Mouse (Mus musculus) heart, embryonic 15.5 days (tissue): ENCODE data around the gene Atg2a. TPM values are rescaled to one million over a fixed set of nuclear protein-coding genes. Genes with fewer than 3 reads are reported as not detected.

ENCODE experiments used
- ATAC-seq: fragments of 200-750 bp; cut with Nextera tagmentation; replicated peaks from 2 replicates; pipeline ENCODE4 v1.8.0; 2017; ENCODE audit warnings: low read depth, moderate TSS enrichment; ENCODE audit not compliant: insufficient number of reproducible peaks, insufficient read depth, low FRiP score
- H3K27ac ChIP-seq: fragments of 300-500 bp; sonication (generic); 2 replicates; pipeline ENCODE4 v1.5.1; 2015; ENCODE audit warnings: mild to moderate bottlenecking, inconsistent platforms
- H3K27me3 ChIP-seq: fragments of 300-500 bp; sonication (generic); 2 replicates; pipeline ENCODE4 v1.6.1; 2015; ENCODE audit warnings: inconsistent platforms
- H3K36me3 ChIP-seq: fragments of 300-500 bp; sonication (generic); 2 replicates; pipeline ENCODE4 v1.6.1; 2015; ENCODE audit warnings: mild to moderate bottlenecking, inconsistent platforms
- H3K4me1 ChIP-seq: fragments of 300-500 bp; sonication (generic); replicated peaks from 2 replicates; pipeline ENCODE4 v1.6.1; 2015; ENCODE audit warnings: inconsistent platforms
- H3K4me2 ChIP-seq: fragments of 300-500 bp; sonication (generic); 2 replicates; pipeline ENCODE4 v1.6.1; 2015; ENCODE audit warnings: inconsistent platforms, mild to moderate bottlenecking, moderate library complexity
- H3K4me3 ChIP-seq: fragments of 300-500 bp; sonication (generic); 2 replicates; pipeline ENCODE4 v1.5.1; 2015; ENCODE audit warnings: mild to moderate bottlenecking, inconsistent platforms
- H3K9ac ChIP-seq: fragments of 300-500 bp; sonication (generic); 2 replicates; pipeline ENCODE4 v1.6.1; 2015; ENCODE audit warnings: mild to moderate bottlenecking, inconsistent platforms
- H3K9me3 ChIP-seq: fragments of 300-500 bp; sonication (generic); replicated peaks from 2 replicates; pipeline ENCODE4 v1.6.1; 2016; ENCODE audit warnings: inconsistent platforms
- WGBS: fragments of 180-500 bp; shearing (Covaris S2); methylation state at CpG from one replicate; pipeline ENCODE4 v1.1.7; 2015; ENCODE audit warnings: mixed read lengths; 5-methylcytosine and 5-hydroxymethylcytosine counted together
- polyA plus RNA-seq: library from polyadenylated mRNA; unstranded; fragments of >200 nt; fragmentation: Nextera tagmentation; extraction: Ambion mirVana; gene quantifications from 2 replicates; pipeline ENCODE4 v1.2.1, GENCODE M21; 2015

Gene Atg2a
- polyA plus RNA-seq, 1 experiment from 2014 or later = 6.7 TPM

DNA sequence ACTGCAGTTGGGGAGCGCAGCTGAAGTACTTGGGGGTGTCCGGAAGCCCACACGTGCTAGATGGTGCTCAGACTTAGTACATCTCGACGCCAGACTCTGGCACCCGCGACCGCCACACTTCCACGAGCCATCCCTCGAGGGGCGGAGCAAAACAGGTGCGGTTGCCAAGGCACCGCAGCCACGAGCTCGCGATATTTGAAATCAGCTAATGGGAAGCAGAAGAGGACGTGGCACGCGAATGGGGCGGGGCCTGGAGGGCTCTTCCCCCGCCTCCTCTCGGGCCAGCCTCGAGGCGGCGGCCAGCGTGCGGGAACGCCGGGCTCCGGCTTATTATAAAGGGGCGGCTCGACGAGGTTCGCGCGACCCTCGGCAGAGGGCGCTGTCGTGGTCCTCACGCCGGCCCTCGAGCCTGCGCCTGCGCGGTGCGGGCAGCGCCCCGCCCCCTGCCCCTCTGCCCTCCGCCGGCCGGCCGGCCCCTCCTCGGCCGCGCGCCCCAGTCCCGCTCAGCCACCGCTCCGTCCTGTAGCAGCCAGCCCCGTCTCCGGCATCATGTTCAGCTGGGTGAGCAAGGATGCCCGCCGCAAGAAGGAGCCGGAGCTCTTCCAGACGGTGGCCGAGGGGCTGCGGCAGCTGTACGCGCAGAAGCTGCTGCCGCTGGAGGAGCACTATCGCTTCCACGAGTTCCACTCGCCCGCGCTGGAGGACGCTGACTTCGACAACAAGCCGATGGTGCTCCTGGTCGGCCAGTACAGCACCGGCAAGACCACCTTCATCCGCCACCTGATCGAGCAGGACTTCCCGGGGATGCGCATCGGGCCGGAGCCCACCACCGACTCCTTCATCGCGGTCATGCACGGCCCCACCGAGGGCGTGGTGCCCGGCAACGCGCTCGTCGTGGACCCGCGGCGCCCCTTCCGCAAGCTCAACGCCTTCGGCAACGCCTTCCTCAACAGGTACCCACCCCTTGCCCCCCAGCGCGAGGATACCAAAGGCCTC, 35.3 kb downstream of the Atg2a start, which contains the start of gene Ehd1:
Gene Ehd1 (plus strand): TSS at position 300 of the 996 bp plus-strand sequence.
- Histone ChIP-seq H3K9me3 (no peaks in the 10 kb centered on the region), H3K27ac (peak within 1 kb of the TSS; percentile 79), H3K27me3 (no peaks in the 10 kb centered on the region), H3K4me1 (peaks cover 60% of the 10 kb centered on the region), H3K36me3 (peaks cover 14% of the 10 kb centered on the region), H3K4me3 (peak within 1 kb of the TSS; percentile 75), H3K4me2 (peak within 1 kb of the TSS; percentile 98), H3K9ac (peak within 1 kb of the TSS; percentile 83)
- WGBS = under 1% methylated on average over 101 of the region's 106 CpGs
- peak; percentile 92 for ATAC-seq

- Histone ChIP-seq H3K9ac (peak overlapping the region; percentile 83), H3K27ac (peak overlapping the region; percentile 79), H3K27me3 (no peaks in the 10 kb centered on the region), H3K4me3 (peak overlapping the region; percentile 75), H3K9me3 (no peaks in the 10 kb centered on the region), H3K4me2 (peak overlapping the region; percentile 98), H3K36me3 (peaks cover 25% of the 10 kb centered on the region), H3K4me1 (peaks cover 55% of the 10 kb centered on the region)
- peak; percentile 23 for ATAC-seq
- 5% methylated on average over 10 of the region's 10 CpGs for WGBS
These were observed 36.4 kb downstream of the Atg2a start for GRCm38 (mm10) chr19:6277661-6278438.

DNA sequence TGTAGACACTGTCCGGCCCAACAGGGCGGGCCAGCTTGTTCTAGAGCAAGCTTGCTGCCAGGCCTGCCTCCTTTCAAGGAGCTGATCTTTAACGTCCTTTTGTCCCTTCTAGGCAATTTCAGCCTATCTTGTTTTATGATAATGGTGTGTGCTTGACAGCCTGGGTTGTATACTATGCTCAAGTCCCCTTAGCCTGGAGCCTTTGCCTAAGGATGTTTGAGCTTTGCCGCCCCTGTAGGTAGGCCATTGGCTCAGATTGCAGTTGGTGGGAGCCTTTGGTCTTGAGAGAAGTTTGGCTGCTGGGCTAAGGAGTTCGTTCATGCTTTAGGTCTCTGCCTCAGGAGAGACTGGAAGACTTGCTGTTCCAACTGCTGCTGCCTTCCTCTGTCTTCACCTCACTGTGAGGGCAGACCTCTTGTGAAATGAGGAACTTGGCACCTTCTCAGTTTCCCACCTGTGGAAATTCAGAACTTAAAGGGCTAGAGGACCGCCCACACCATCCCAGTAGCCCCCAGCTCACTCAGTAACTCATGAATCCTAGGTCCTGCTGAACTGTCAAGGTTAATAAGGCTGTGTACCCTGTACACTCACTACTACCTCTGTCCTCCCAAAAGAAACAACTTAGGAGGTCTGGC, 37.1 kb downstream of the Atg2a start:
- H3K4me1 ChIP-seq = peaks cover 54% of the 10 kb centered on the region
- ATAC-seq = no peak
- H3K36me3 ChIP-seq = peaks cover 31% of the 10 kb centered on the region
- no peaks in the 10 kb centered on the region for H3K27me3 ChIP-seq
- H3K4me3 ChIP-seq = peak overlapping the region; percentile 75
- H3K9ac ChIP-seq = peak overlapping the region; percentile 83
- WGBS = 27% methylated on average over 6 of the region's 6 CpGs
- peak overlapping the region; percentile 79 for H3K27ac ChIP-seq
- peak overlapping the region; percentile 98 for H3K4me2 ChIP-seq
- H3K9me3 ChIP-seq = no peaks in the 10 kb centered on the region

GRCm38 (mm10) chr19:6279481-6280144, 38.1 kb downstream of the Atg2a start:
- WGBS = 73% methylated on average over 6 of the region's 6 CpGs
- Histone ChIP-seq H3K4me3 (peak overlapping the region; percentile 75), H3K4me2 (peak overlapping the region; percentile 98), H3K9me3 (no peaks in the 10 kb centered on the region), H3K27me3 (no peaks in the 10 kb centered on the region), H3K36me3 (peaks cover 34% of the 10 kb centered on the region), H3K4me1 (peaks cover 65% of the 10 kb centered on the region), H3K27ac (peak overlapping the region; percentile 79), H3K9ac (peak overlapping the region; percentile 42)
- ATAC-seq = no peak

DNA sequence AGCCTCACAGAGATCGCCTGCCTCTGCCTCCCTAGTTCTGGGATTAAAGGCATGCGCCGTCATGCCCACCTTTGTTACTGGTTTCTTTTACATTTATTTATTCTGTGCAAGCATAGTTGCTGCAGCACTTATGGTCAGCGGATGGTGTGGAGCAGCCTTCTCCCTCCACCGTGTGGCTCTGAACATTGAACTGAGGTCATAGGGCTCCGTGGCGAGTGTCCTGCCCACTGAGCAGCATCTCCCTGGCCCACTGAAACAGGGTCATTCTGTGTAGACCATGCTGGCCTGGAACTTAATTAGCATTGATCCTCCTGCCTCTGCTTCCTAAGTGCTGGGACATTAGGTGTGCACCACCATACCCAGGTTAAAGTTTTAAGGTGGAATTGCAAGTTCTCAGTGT, 39.1 kb downstream of the Atg2a start:
- WGBS = 86% methylated on average over 7 of the region's 7 CpGs
- H3K4me2 ChIP-seq = no peak overlapping the region
- H3K9me3 ChIP-seq = no peaks in the 10 kb centered on the region
- no peaks in the 10 kb centered on the region for H3K27me3 ChIP-seq
- no peak for ATAC-seq
- peaks cover 70% of the 10 kb centered on the region for H3K4me1 ChIP-seq
- peaks cover 34% of the 10 kb centered on the region for H3K36me3 ChIP-seq
- H3K4me3 ChIP-seq = no peak overlapping the region
- H3K27ac ChIP-seq = no peak overlapping the region
- no peak overlapping the region; the same call in 1 of the 2 replicates for H3K9ac ChIP-seq

GRCm38 (mm10) chr19:6281122-6282020, 39.9 kb downstream of the Atg2a start:
- peaks cover 70% of the 10 kb centered on the region for H3K4me1 ChIP-seq
- no peak overlapping the region for H3K27ac ChIP-seq
- no peak for ATAC-seq
- H3K9ac ChIP-seq = no peak overlapping the region
- H3K9me3 ChIP-seq = no peaks in the 10 kb centered on the region
- H3K4me2 ChIP-seq = no peak overlapping the region
- 71% methylated on average over 14 of the region's 14 CpGs for WGBS
- H3K27me3 ChIP-seq = no peaks in the 10 kb centered on the region
- H3K4me3 ChIP-seq = no peak overlapping the region
- peaks cover 34% of the 10 kb centered on the region for H3K36me3 ChIP-seq

GRCm38 (mm10) chr19:6283001-6283400, 41.5 kb downstream of the Atg2a start:
- 76% methylated on average over 5 of the region's 5 CpGs for WGBS
- Histone ChIP-seq H3K9me3 (no peaks in the 10 kb centered on the region), H3K27me3 (no peaks in the 10 kb centered on the region), H3K36me3 (peaks cover 34% of the 10 kb centered on the region), H3K4me2 (no peak overlapping the region), H3K27ac (no peak overlapping the region), H3K4me1 (peaks cover 80% of the 10 kb centered on the region), H3K9ac (no peak overlapping the region), H3K4me3 (no peak overlapping the region)
- ATAC-seq = no peak

DNA sequence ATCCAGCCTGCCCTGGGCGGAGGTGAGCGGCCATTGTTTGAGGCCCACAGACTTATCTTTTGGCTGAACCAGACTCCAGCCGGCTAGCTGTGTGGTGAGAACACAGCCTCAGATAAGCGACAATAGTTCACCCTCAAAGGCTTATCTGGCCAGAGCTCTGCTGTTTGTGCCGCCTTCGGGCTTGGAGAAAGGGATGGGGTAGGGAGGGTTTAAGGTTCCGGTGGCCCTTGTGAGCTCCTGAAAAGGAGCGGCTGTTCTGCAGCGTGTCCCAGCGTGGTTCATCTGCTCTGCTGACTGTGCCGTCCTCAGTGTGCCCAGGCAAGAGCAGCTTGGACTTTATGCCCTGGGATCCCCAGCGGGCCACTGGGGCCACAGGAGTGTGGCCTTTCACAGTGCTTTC, 43.0 kb downstream of the Atg2a start:
- H3K9me3 ChIP-seq = no peaks in the 10 kb centered on the region
- peak overlapping the region; percentile 74 for H3K27ac ChIP-seq
- no peaks in the 10 kb centered on the region for H3K27me3 ChIP-seq
- H3K4me2 ChIP-seq = peak overlapping the region; percentile 34
- peaks cover 35% of the 10 kb centered on the region for H3K36me3 ChIP-seq
- ATAC-seq = peak; percentile 44
- no peak overlapping the region for H3K9ac ChIP-seq
- peaks cover 72% of the 10 kb centered on the region for H3K4me1 ChIP-seq
- WGBS = 26% methylated on average over 12 of the region's 12 CpGs
- H3K4me3 ChIP-seq = no peak overlapping the region

DNA sequence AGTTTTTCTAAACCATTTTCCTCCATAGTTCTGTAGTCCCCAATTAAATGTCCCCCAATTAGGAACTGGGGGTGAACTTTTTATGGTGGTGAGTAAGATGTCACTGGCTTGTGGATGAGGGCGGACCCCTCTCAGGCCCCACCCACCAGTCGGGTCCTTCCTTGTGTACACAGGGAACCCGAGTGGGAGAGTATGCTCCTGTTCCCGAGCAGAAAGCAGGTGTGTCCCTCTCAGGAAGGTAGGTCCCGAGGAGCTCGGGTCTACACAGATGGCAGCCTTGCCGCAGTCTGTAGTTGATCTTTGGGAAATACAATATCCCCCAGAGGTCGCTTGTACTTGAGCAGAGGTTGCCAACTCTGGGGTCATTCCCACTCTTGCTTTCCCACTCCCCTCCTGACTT, 43.8 kb downstream of the Atg2a start:
- Histone ChIP-seq H3K4me2 (peak overlapping the region; percentile 34), H3K36me3 (peaks cover 39% of the 10 kb centered on the region), H3K4me3 (no peak overlapping the region), H3K27me3 (no peaks in the 10 kb centered on the region), H3K9me3 (no peaks in the 10 kb centered on the region), H3K27ac (peak overlapping the region; percentile 74), H3K4me1 (peaks cover 65% of the 10 kb centered on the region), H3K9ac (no peak overlapping the region)
- 54% methylated on average over 8 of the region's 8 CpGs for WGBS
- no peak for ATAC-seq
